Mouse (Mus musculus) neural tube, embryonic 15.5 days (tissue): Measurements from ENCODE around the gene Tubb4a. TPM values are rescaled to one million over a fixed set of nuclear protein-coding genes. Genes with fewer than 3 reads are reported as not detected.

Experiments
- ATAC-seq: fragments of 200-750 bp; cut with Nextera tagmentation; 2 replicates; pipeline ENCODE4 v1.8.0; 2017; ENCODE audit warnings: mild to moderate bottlenecking, moderate TSS enrichment, moderate library complexity; ENCODE audit not compliant: low FRiP score
- H3K27ac ChIP-seq: fragments of 300-500 bp; sonication (generic); replicated peaks from 2 replicates; pipeline ENCODE4 v1.5.1; 2015; ENCODE audit warnings: mild to moderate bottlenecking, inconsistent platforms
- H3K27me3 ChIP-seq: fragments of 300-500 bp; sonication (generic); replicated peaks from 2 replicates; pipeline ENCODE4 v1.6.1; 2015; ENCODE audit warnings: inconsistent platforms
- H3K36me3 ChIP-seq: fragments of 300-500 bp; sonication (generic); 2 replicates; pipeline ENCODE4 v1.6.1; 2015; ENCODE audit warnings: inconsistent platforms
- H3K4me1 ChIP-seq: fragments of 300-500 bp; sonication (generic); 2 replicates; pipeline ENCODE4 v1.6.1; 2015; ENCODE audit warnings: inconsistent platforms
- H3K4me2 ChIP-seq: fragments of 300-500 bp; sonication (generic); 2 replicates; pipeline ENCODE4 v1.6.1; 2015; ENCODE audit warnings: inconsistent platforms, mild to moderate bottlenecking, moderate library complexity
- H3K4me3 ChIP-seq: fragments of 300-500 bp; sonication (generic); replicated peaks from 2 replicates; pipeline ENCODE4 v1.5.1; 2015; ENCODE audit warnings: mild to moderate bottlenecking, inconsistent platforms
- H3K9ac ChIP-seq: fragments of 300-500 bp; sonication (generic); replicated peaks from 2 replicates; pipeline ENCODE4 v1.6.1; 2015; ENCODE audit warnings: mild to moderate bottlenecking, inconsistent platforms
- H3K9me3 ChIP-seq: fragments of 300-500 bp; sonication (generic); replicated peaks from 2 replicates; pipeline ENCODE4 v1.6.1; 2016; ENCODE audit warnings: inconsistent platforms
- WGBS: fragments of 180-500 bp; shearing (Covaris S2); methylation state at CpG from one replicate; pipeline ENCODE4 v1.1.7; 2015; ENCODE audit warnings: mixed read lengths; 5-methylcytosine and 5-hydroxymethylcytosine counted together
- polyA plus RNA-seq: library from polyadenylated mRNA; unstranded; fragments of >200 nt; fragmentation: Nextera tagmentation; extraction: Ambion mirVana; gene quantifications from 2 replicates; pipeline ENCODE4 v1.2.1, GENCODE M21; 2015

Gene Tubb4a
- polyA plus RNA-seq, 1 experiment from 2014 or later, result 350 TPM

GRCm38 (mm10) chr17:57112768-57113474, 25.3 kb upstream of the Tubb4a start:
- Histone ChIP-seq H3K4me3 (no peak overlapping the region), H3K4me2 (no peak overlapping the region), H3K9ac (no peak overlapping the region), H3K4me1 (no peaks in the 10 kb centered on the region), H3K27ac (no peak overlapping the region), H3K27me3 (no peaks in the 10 kb centered on the region), H3K9me3 (no peaks in the 10 kb centered on the region), H3K36me3 (no peaks in the 10 kb centered on the region)
- WGBS, result 88% methylated on average over 10 of the region's 10 CpGs
- ATAC-seq, result no peak

- Histone ChIP-seq H3K9me3 (no peaks in the 10 kb centered on the region), H3K27ac (no peak overlapping the region), H3K4me2 (no peak overlapping the region), H3K36me3 (no peaks in the 10 kb centered on the region), H3K4me1 (peaks cover 15% of the 10 kb centered on the region), H3K27me3 (no peaks in the 10 kb centered on the region), H3K4me3 (no peak overlapping the region), H3K9ac (no peak overlapping the region)
- 82% methylated on average over 1 of the region's 1 CpGs for WGBS
- ATAC-seq, result no peak
Observed at GRCm38 (mm10) chr17:57110005-57110404, 22.4 kb upstream of the Tubb4a start.

- no peak overlapping the region for H3K4me3 ChIP-seq
- H3K36me3 ChIP-seq, result no peaks in the 10 kb centered on the region
- ATAC-seq, result no peak
- H3K9me3 ChIP-seq, result no peaks in the 10 kb centered on the region
- H3K4me1 ChIP-seq, result peaks cover 23% of the 10 kb centered on the region
- H3K9ac ChIP-seq, result no peak overlapping the region
- WGBS, result 65% methylated on average over 5 of the region's 5 CpGs
- H3K4me2 ChIP-seq, result no peak overlapping the region
- H3K27me3 ChIP-seq, result 0 out of 2 replicates have a peak, but pooled peaks cover 2% of the 10 kb centered on the region
- H3K27ac ChIP-seq, result no peak overlapping the region
Observed at GRCm38 (mm10) chr17:57108666-57109171, 21.1 kb upstream of the Tubb4a start.

GRCm38 (mm10) chr17:57108040-57108665, 20.6 kb upstream of the Tubb4a start:
- Histone ChIP-seq H3K27ac (no peak overlapping the region), H3K4me3 (no peak overlapping the region), H3K4me2 (no peak overlapping the region), H3K9me3 (no peaks in the 10 kb centered on the region), H3K9ac (no peak overlapping the region), H3K4me1 (peaks cover 23% of the 10 kb centered on the region), H3K27me3 (0 out of 2 replicates have a peak, but pooled peaks cover 2% of the 10 kb centered on the region), H3K36me3 (no peaks in the 10 kb centered on the region)
- whole genome bisulfite sequencing, result 83% methylated on average over 7 of the region's 7 CpGs
- ATAC-seq, result no peak

GRCm38 (mm10) chr17:57107064-57107463, 19.5 kb upstream of the Tubb4a start:
- H3K27ac ChIP-seq, result no peak overlapping the region
- no peak for ATAC-seq
- no peak overlapping the region for H3K9ac ChIP-seq
- no peaks in the 10 kb centered on the region for H3K9me3 ChIP-seq
- 0 out of 2 replicates have a peak, but pooled peaks cover 2% of the 10 kb centered on the region for H3K27me3 ChIP-seq
- H3K36me3 ChIP-seq, result no peaks in the 10 kb centered on the region
- peaks cover 23% of the 10 kb centered on the region for H3K4me1 ChIP-seq
- peak overlapping the region; percentile 89 for H3K4me2 ChIP-seq
- 92% methylated on average over 5 of the region's 5 CpGs for WGBS
- no peak overlapping the region for H3K4me3 ChIP-seq

- Histone ChIP-seq H3K36me3 (no peaks in the 10 kb centered on the region), H3K9me3 (no peaks in the 10 kb centered on the region), H3K4me3 (peak overlapping the region; percentile 61), H3K27me3 (0 out of 2 replicates have a peak, but pooled peaks cover 2% of the 10 kb centered on the region), H3K4me1 (peaks cover 23% of the 10 kb centered on the region), H3K27ac (no peak overlapping the region), H3K9ac (peak overlapping the region; percentile 62), H3K4me2 (peak overlapping the region; percentile 89)
- 5% methylated on average over 9 of the region's 9 CpGs for WGBS
- ATAC-seq, result no peak
Observed at GRCm38 (mm10) chr17:57106035-57106368, 18.4 kb upstream of the Tubb4a start.

GRCm38 (mm10) chr17:57105181-57106034, 17.8 kb upstream of the Tubb4a start, which contains the start of gene Tnfsf9:
TSS of gene Tnfsf9 (plus strand) at chr17:57105325.
- peak within 1 kb of the TSS; percentile 61 for H3K4me3 ChIP-seq
- ATAC-seq, result peak; percentile 81
- H3K9ac ChIP-seq, result peak within 1 kb of the TSS; percentile 62
- H3K9me3 ChIP-seq, result no peaks in the 10 kb centered on the region
- under 1% methylated on average over 48 of the region's 61 CpGs for WGBS
- peak within 1 kb of the TSS; percentile 54; the same call in 1 of the 2 replicates for H3K27ac ChIP-seq
- 0 out of 2 replicates have a peak, but pooled peaks cover 2% of the 10 kb centered on the region for H3K27me3 ChIP-seq
- H3K4me1 ChIP-seq, result peaks cover 23% of the 10 kb centered on the region
- peak within 1 kb of the TSS; percentile 89 for H3K4me2 ChIP-seq
- H3K36me3 ChIP-seq, result no peaks in the 10 kb centered on the region

GRCm38 (mm10) chr17:57104496-57104895, 16.9 kb upstream of the Tubb4a start:
- Histone ChIP-seq H3K9ac (peak overlapping the region; percentile 62), H3K4me2 (peak overlapping the region; percentile 89), H3K36me3 (no peaks in the 10 kb centered on the region), H3K4me1 (peaks cover 23% of the 10 kb centered on the region), H3K27me3 (0 out of 2 replicates have a peak, but pooled peaks cover 2% of the 10 kb centered on the region), H3K27ac (no peak overlapping the region), H3K4me3 (peak overlapping the region; percentile 61), H3K9me3 (no peaks in the 10 kb centered on the region)
- ATAC-seq, result no peak; the same call in 1 of the 2 replicates
- WGBS, result 45% methylated on average over 4 of the region's 4 CpGs

- Histone ChIP-seq H3K4me3 (no peak overlapping the region), H3K9me3 (no peaks in the 10 kb centered on the region), H3K27me3 (0 out of 2 replicates have a peak, but pooled peaks cover 2% of the 10 kb centered on the region), H3K27ac (no peak overlapping the region), H3K4me1 (peaks cover 22% of the 10 kb centered on the region), H3K4me2 (no peak overlapping the region), H3K9ac (no peak overlapping the region), H3K36me3 (no peaks in the 10 kb centered on the region)
- ATAC-seq, result no peak
- 91% methylated on average over 2 of the region's 2 CpGs for WGBS
Observed at GRCm38 (mm10) chr17:57102276-57102675, 14.7 kb upstream of the Tubb4a start.

GRCm38 (mm10) chr17:57099629-57100325, 12.2 kb upstream of the Tubb4a start:
- H3K4me3 ChIP-seq, result no peak overlapping the region
- ATAC-seq, result no peak
- H3K36me3 ChIP-seq, result no peaks in the 10 kb centered on the region
- no peak overlapping the region for H3K27ac ChIP-seq
- no peaks in the 10 kb centered on the region for H3K9me3 ChIP-seq
- H3K9ac ChIP-seq, result no peak overlapping the region
- H3K4me1 ChIP-seq, result peaks cover 18% of the 10 kb centered on the region
- H3K27me3 ChIP-seq, result 0 out of 2 replicates have a peak, but pooled peaks cover 7% of the 10 kb centered on the region
- WGBS, result 8% methylated on average over 10 of the region's 10 CpGs
- H3K4me2 ChIP-seq, result no peak overlapping the region

- Histone ChIP-seq H3K4me2 (no peak overlapping the region), H3K9ac (no peak overlapping the region), H3K9me3 (no peaks in the 10 kb centered on the region), H3K36me3 (no peaks in the 10 kb centered on the region), H3K4me1 (peaks cover 11% of the 10 kb centered on the region), H3K27ac (no peak overlapping the region), H3K27me3 (0 out of 2 replicates have a peak, but pooled peaks cover 4% of the 10 kb centered on the region), H3K4me3 (no peak overlapping the region)
- 86% methylated on average over 5 of the region's 5 CpGs for WGBS
- ATAC-seq, result no peak
Observed at GRCm38 (mm10) chr17:57098321-57098720, 10.7 kb upstream of the Tubb4a start.
